Mouse (Mus musculus) heart, embryonic 12.5 days (tissue): Measurements from ENCODE around the gene Gna15. TPM values are rescaled to one million over a fixed set of nuclear protein-coding genes. Genes with fewer than 3 reads are reported as not detected.

ENCODE experiments used
- ATAC-seq: fragments of 200-750 bp; cut with Nextera tagmentation; 2 replicates; pipeline ENCODE4 v1.8.0; 2017; ENCODE audit warnings: moderate TSS enrichment, moderate library complexity; ENCODE audit not compliant: insufficient number of reproducible peaks, low FRiP score
- H3K27ac ChIP-seq: fragments of 300-500 bp; sonication (generic); 2 replicates; pipeline ENCODE4 v1.5.1; 2016; ENCODE audit warnings: mild to moderate bottlenecking, moderate library complexity; ENCODE audit not compliant: poor library complexity, severe bottlenecking
- H3K27me3 ChIP-seq: fragments of 300-500 bp; sonication (generic); replicated peaks from 2 replicates; pipeline ENCODE4 v1.6.1; 2016; ENCODE audit warnings: mild to moderate bottlenecking, moderate library complexity
- H3K36me3 ChIP-seq: fragments of 300-500 bp; sonication (generic); 2 replicates; pipeline ENCODE4 v1.6.1; 2016; ENCODE audit warnings: mild to moderate bottlenecking, moderate library complexity
- H3K4me1 ChIP-seq: fragments of 300-500 bp; sonication (generic); replicated peaks from 2 replicates; pipeline ENCODE4 v1.6.1; 2016; ENCODE audit warnings: mild to moderate bottlenecking
- H3K4me2 ChIP-seq: fragments of 300-500 bp; sonication (generic); 2 replicates; pipeline ENCODE4 v1.6.1; 2016; ENCODE audit warnings: mild to moderate bottlenecking, moderate library complexity
- H3K4me3 ChIP-seq: fragments of 300-500 bp; sonication (generic); 2 replicates; pipeline ENCODE4 v1.5.1; 2016; ENCODE audit warnings: mild to moderate bottlenecking
- H3K9ac ChIP-seq: fragments of 300-500 bp; sonication (generic); 2 replicates; pipeline ENCODE4 v1.6.1; 2016; ENCODE audit warnings: mild to moderate bottlenecking, moderate library complexity
- H3K9me3 ChIP-seq: fragments of 300-500 bp; sonication (generic); replicated peaks from 2 replicates; pipeline ENCODE4 v1.6.1; 2016; ENCODE audit warnings: mild to moderate bottlenecking, moderate library complexity
- WGBS: fragments of 180-500 bp; shearing (Covaris S2); methylation state at CpG from one replicate; pipeline ENCODE4 v1.1.7; 2016; 5-methylcytosine and 5-hydroxymethylcytosine counted together
- polyA plus RNA-seq: library from polyadenylated mRNA; unstranded; fragments of >200 nt; fragmentation: Nextera tagmentation; extraction: Ambion mirVana; gene quantifications from 2 replicates; pipeline ENCODE4 v1.2.1, GENCODE M21; 2016

Gna15 gene
- polyA plus RNA-seq, 1 experiment from 2014 or later, result 1.9 TPM

DNA sequence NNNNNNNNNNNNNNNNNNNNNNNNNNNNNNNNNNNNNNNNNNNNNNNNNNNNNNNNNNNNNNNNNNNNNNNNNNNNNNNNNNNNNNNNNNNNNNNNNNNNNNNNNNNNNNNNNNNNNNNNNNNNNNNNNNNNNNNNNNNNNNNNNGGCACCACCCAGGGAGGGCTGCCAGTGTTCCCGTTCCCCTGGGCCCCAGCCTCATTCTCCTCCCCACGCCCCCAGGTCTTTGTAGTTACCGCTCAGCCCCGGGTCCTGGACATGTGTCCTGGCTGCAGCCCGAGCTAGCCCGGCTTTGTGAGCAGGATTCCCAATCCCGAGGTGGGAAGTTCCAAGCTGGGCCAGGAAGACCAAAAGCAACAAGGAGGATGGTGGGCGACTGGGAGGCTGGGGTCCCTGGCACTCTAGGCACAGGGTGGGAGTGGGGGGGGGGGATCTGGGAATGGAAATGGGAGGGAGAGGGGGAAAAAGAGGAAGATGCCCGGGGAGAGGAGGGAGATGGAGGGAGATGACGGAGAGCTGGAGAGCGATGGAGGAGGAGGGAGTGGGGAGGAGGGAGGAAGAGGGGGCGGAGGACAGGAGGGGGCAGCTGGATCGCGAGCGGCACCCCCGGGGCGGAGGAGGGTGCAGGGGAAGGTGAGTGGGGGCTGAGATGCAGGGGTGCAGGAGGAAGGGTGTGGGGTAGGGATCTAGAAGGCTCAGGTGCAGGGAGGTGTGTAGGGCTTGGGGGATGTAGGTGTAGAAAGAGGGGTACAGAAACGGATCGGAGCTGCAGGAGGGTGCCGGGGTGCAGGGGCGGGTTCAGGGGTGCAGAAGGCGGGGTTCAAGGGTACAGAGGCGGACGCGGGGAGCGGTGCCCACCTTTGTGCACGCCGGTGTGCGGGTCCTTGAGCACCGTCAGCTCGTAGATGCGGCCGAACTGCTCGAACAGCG, 42.2 kb downstream of the Gna15 start:
- Histone ChIP-seq H3K9me3 (no peaks in the 10 kb centered on the region), H3K27ac (no peak overlapping the region), H3K36me3 (peaks cover 9% of the 10 kb centered on the region), H3K4me2 (peak overlapping the region; percentile 90), H3K27me3 (peaks cover 56% of the 10 kb centered on the region), H3K4me3 (peak overlapping the region; percentile 51), H3K4me1 (peaks cover 8% of the 10 kb centered on the region), H3K9ac (peak overlapping the region; percentile 67)
- no peak for ATAC-seq
- 6% methylated on average over 35 of the region's 35 CpGs for WGBS

GRCm38 (mm10) chr10:81474461-81474860, 49.6 kb downstream of the Gna15 start:
- Histone ChIP-seq H3K4me2 (no peak overlapping the region), H3K4me3 (no peak overlapping the region), H3K4me1 (no peaks in the 10 kb centered on the region), H3K27me3 (peaks cover 96% of the 10 kb centered on the region), H3K27ac (no peak overlapping the region), H3K9ac (no peak overlapping the region), H3K36me3 (no peaks in the 10 kb centered on the region), H3K9me3 (no peaks in the 10 kb centered on the region)
- WGBS, result 69% methylated on average over 10 of the region's 10 CpGs
- no peak for ATAC-seq

- 2% methylated on average over 21 of the region's 22 CpGs for WGBS
- Histone ChIP-seq H3K4me1 (no peaks in the 10 kb centered on the region), H3K4me3 (no peak overlapping the region), H3K4me2 (no peak overlapping the region), H3K27me3 (peaks cover 99% of the 10 kb centered on the region), H3K9ac (no peak overlapping the region), H3K27ac (no peak overlapping the region), H3K36me3 (no peaks in the 10 kb centered on the region), H3K9me3 (no peaks in the 10 kb centered on the region)
- no peak for ATAC-seq
Observed at GRCm38 (mm10) chr10:81473003-81473451, 51.0 kb downstream of the Gna15 start.

GRCm38 (mm10) chr10:81472403-81473002, 51.5 kb downstream of the Gna15 start:
- Histone ChIP-seq H3K4me2 (no peak overlapping the region), H3K27me3 (peaks cover 100% of the 10 kb centered on the region), H3K4me1 (no peaks in the 10 kb centered on the region), H3K4me3 (no peak overlapping the region), H3K9ac (no peak overlapping the region), H3K9me3 (no peaks in the 10 kb centered on the region), H3K36me3 (no peaks in the 10 kb centered on the region), H3K27ac (no peak overlapping the region)
- 4% methylated on average over 18 of the region's 18 CpGs for WGBS
- 0 out of 2 replicates have a peak, but pooled peaks have one; percentile 8 for ATAC-seq

GRCm38 (mm10) chr10:81470454-81470853, 53.6 kb downstream of the Gna15 start:
- Histone ChIP-seq H3K4me1 (no peaks in the 10 kb centered on the region), H3K9ac (no peak overlapping the region), H3K4me3 (no peak overlapping the region), H3K27me3 (peaks cover 100% of the 10 kb centered on the region), H3K36me3 (no peaks in the 10 kb centered on the region), H3K4me2 (no peak overlapping the region), H3K27ac (no peak overlapping the region), H3K9me3 (no peaks in the 10 kb centered on the region)
- no peak for ATAC-seq
- WGBS, result 44% methylated on average over 18 of the region's 18 CpGs

DNA sequence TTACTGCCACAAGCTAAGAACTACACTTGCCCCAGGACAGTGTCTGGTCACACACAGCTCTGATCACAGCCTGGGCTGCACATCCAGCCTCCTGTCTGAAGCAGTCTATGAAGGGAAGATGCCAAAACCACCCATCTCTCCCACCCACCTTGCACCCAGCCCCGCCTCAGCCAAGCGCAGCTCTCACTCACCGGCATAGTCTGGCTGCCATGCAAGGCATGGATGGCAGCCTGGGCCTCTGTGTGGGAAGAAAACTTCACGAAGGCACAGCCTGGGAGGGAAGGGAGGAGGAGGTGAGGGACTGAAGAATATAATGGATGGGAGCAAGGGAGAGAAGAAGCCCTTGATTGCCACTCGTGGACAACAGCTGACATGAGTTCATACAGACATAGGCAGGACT, 54.8 kb downstream of the Gna15 start:
- WGBS, result 79% methylated on average over 5 of the region's 5 CpGs
- no peak overlapping the region for H3K4me3 ChIP-seq
- ATAC-seq, result no peak

GRCm38 (mm10) chr10:81467670-81468235, 56.3 kb downstream of the Gna15 start:
- Histone ChIP-seq H3K27me3 (peaks cover 100% of the 10 kb centered on the region), H3K27ac (no peak overlapping the region), H3K9me3 (no peaks in the 10 kb centered on the region), H3K36me3 (no peaks in the 10 kb centered on the region), H3K9ac (no peak overlapping the region), H3K4me1 (peaks cover 7% of the 10 kb centered on the region), H3K4me3 (no peak overlapping the region), H3K4me2 (no peak overlapping the region)
- 78% methylated on average over 16 of the region's 16 CpGs for WGBS
- no peak for ATAC-seq

More for the DNA sequence above, 54.8 kb downstream of the Gna15 start:
- Histone ChIP-seq H3K9ac (no peak overlapping the region), H3K27ac (no peak overlapping the region), H3K36me3 (no peaks in the 10 kb centered on the region), H3K4me2 (no peak overlapping the region), H3K4me1 (peaks cover 3% of the 10 kb centered on the region), H3K27me3 (peaks cover 100% of the 10 kb centered on the region), H3K9me3 (no peaks in the 10 kb centered on the region)

DNA sequence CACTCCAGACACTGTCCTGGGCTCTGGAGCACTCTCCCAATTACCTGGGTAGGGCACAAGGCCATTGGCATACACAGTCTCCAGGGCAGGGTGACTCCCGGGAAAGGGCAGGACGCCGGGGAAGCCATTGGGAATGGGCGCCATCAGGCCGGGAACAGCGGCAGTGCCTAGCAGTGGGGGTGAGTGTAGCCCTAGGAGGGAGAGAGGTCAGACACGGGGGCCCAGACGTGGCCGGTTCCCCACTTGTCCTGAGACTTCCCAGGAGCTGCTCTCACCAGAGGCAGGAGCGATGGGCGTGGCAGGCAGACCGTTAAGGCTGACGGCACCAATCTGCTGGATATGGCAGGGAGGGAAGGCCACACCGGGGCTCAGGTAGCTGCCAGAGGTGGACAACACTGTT, 57.1 kb downstream of the Gna15 start:
- 52% methylated on average over 14 of the region's 14 CpGs for WGBS
- H3K27ac ChIP-seq, result no peak overlapping the region
- H3K27me3 ChIP-seq, result peaks cover 100% of the 10 kb centered on the region
- H3K9ac ChIP-seq, result no peak overlapping the region
- ATAC-seq, result no peak
- no peak overlapping the region for H3K4me2 ChIP-seq
- no peaks in the 10 kb centered on the region for H3K36me3 ChIP-seq
- H3K9me3 ChIP-seq, result no peaks in the 10 kb centered on the region
- no peak overlapping the region for H3K4me3 ChIP-seq
- peaks cover 7% of the 10 kb centered on the region for H3K4me1 ChIP-seq

GRCm38 (mm10) chr10:81466066-81466465, 58.0 kb downstream of the Gna15 start:
- Histone ChIP-seq H3K4me1 (peaks cover 7% of the 10 kb centered on the region), H3K4me2 (no peak overlapping the region), H3K27ac (no peak overlapping the region), H3K36me3 (no peaks in the 10 kb centered on the region), H3K9me3 (no peaks in the 10 kb centered on the region), H3K9ac (no peak overlapping the region), H3K27me3 (peaks cover 100% of the 10 kb centered on the region), H3K4me3 (no peak overlapping the region)
- WGBS, result 78% methylated on average over 2 of the region's 2 CpGs
- ATAC-seq, result no peak

DNA sequence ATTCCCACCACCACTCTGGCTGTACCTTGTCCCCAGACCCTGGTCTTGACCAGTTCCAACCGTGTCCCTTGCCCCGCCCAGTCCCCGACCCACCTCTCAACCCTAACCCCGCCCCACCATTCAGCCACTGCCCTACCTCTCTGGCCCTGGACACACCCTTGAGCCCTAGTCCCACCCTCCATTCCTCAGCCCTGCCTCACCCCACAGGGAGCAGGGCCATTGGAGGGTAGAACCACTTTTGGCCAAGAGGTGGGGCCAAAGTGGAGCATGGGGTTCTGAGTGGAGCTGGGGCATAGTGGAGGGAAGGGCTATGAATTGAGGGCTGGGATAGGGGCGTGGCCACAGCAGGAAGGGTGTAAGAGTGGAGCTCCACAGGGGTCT, 58.8 kb downstream of the Gna15 start:
- Histone ChIP-seq H3K36me3 (no peaks in the 10 kb centered on the region), H3K4me2 (no peak overlapping the region), H3K27ac (no peak overlapping the region), H3K27me3 (peaks cover 100% of the 10 kb centered on the region), H3K9me3 (no peaks in the 10 kb centered on the region), H3K4me3 (no peak overlapping the region), H3K9ac (no peak overlapping the region), H3K4me1 (peaks cover 7% of the 10 kb centered on the region)
- no peak for ATAC-seq
- WGBS, result 0% methylated on average over 5 of the region's 5 CpGs
